Mouse (Mus musculus) liver, embryonic 13.5 days (tissue): ENCODE results near the gene Gprc6a. TPM values are rescaled to one million over a fixed set of nuclear protein-coding genes. Genes with fewer than 3 reads are reported as not detected.

Experiments
- ATAC-seq: fragments of 200-750 bp; cut with Nextera tagmentation; 2 replicates; pipeline ENCODE4 v1.8.0; 2017; ENCODE audit warnings: low read depth, mild to moderate bottlenecking, moderate number of reproducible peaks, moderate library complexity
- DNase-seq: peaks from one replicate; pipeline ENCODE4 v3.0.0; 2022
- H3K27ac ChIP-seq: fragments of 300-500 bp; sonication (generic); 2 replicates; pipeline ENCODE4 v1.5.1; 2015; ENCODE audit warnings: moderate library complexity, mild to moderate bottlenecking, inconsistent platforms
- H3K27me3 ChIP-seq: fragments of 300-500 bp; sonication (generic); 2 replicates; pipeline ENCODE4 v1.6.1; 2015; ENCODE audit warnings: mild to moderate bottlenecking, inconsistent platforms
- H3K36me3 ChIP-seq: fragments of 300-500 bp; sonication (generic); 2 replicates; pipeline ENCODE4 v1.6.1; 2015; ENCODE audit warnings: mild to moderate bottlenecking, inconsistent platforms
- H3K4me1 ChIP-seq: fragments of 300-500 bp; sonication (generic); replicated peaks from 2 replicates; pipeline ENCODE4 v1.6.1; 2015; ENCODE audit warnings: inconsistent platforms
- H3K4me2 ChIP-seq: fragments of 300-500 bp; sonication (generic); 2 replicates; pipeline ENCODE4 v1.6.1; 2015; ENCODE audit warnings: inconsistent platforms, mild to moderate bottlenecking, moderate library complexity
- H3K4me3 ChIP-seq: fragments of 300-500 bp; sonication (generic); replicated peaks from 2 replicates; pipeline ENCODE4 v1.5.1; 2015; ENCODE audit warnings: mild to moderate bottlenecking, inconsistent platforms
- H3K9ac ChIP-seq: fragments of 300-500 bp; sonication (generic); 2 replicates; pipeline ENCODE4 v1.6.1; 2015; ENCODE audit warnings: mild to moderate bottlenecking, inconsistent platforms
- H3K9me3 ChIP-seq: fragments of 300-500 bp; sonication (generic); replicated peaks from 2 replicates; pipeline ENCODE4 v1.6.1; 2016; ENCODE audit warnings: inconsistent platforms
- WGBS: fragments of 180-500 bp; shearing (Covaris S2); methylation state at CpG from one replicate; pipeline ENCODE4 v1.1.7; 2015; ENCODE audit not compliant: insufficient replicate concordance; 5-methylcytosine and 5-hydroxymethylcytosine counted together
- polyA plus RNA-seq: library from polyadenylated mRNA; unstranded; fragments of >200 nt; fragmentation: Nextera tagmentation; extraction: Ambion mirVana; gene quantifications from 2 replicates; pipeline ENCODE4 v1.2.1, GENCODE M21; 2015

Gprc6a gene
- polyA plus RNA-seq, 1 experiment from 2014 or later, result not detected

GRCm38 (mm10) chr10:51571225-51571996 lies 59.9 kb downstream of the Gprc6a start:
- no peak for DNase-seq

More at GRCm38 (mm10) chr10:51571225-51571996, 59.9 kb downstream of the Gprc6a start:
- Histone ChIP-seq H3K36me3 (no peaks in the 10 kb centered on the region), H3K4me1 (no peaks in the 10 kb centered on the region), H3K27me3 (no peaks in the 10 kb centered on the region), H3K4me3 (no peak overlapping the region), H3K9ac (no peak overlapping the region), H3K9me3 (no peaks in the 10 kb centered on the region), H3K4me2 (no peak overlapping the region), H3K27ac (no peak overlapping the region)
- 43% methylated on average over 9 of the region's 9 CpGs for WGBS
- no peak for ATAC-seq

Other genes with a start within 250 kb of the Gprc6a start
- gene Gm49339, start 150.8 kb downstream of the Gprc6a start, polyA plus RNA-seq, result 0.60 and 0.67 TPM in 2 replicates
- gene Lilr4b, start 150.8 kb downstream of the Gprc6a start, polyA plus RNA-seq, result 0.80 and 1.0 TPM in 2 replicates
- 3.0 and 3.9 TPM in 2 replicates for gene Lilrb4a, start 140.5 kb downstream of the Gprc6a start, polyA plus RNA-seq
- gene Fam162b, start 40.9 kb downstream of the Gprc6a start, polyA plus RNA-seq, result not detected in 2 replicates
- not detected in 2 replicates for gene Rfx6, start 46.3 kb upstream of the Gprc6a start, polyA plus RNA-seq